Mouse (Mus musculus) MEL-GATA-1-ER (cell line): ENCODE results near the gene Il17c.
A peak's percentile ranks its signal among the peaks of the same experiment; 100 is the strongest.

Experiments
- DNase-seq: peaks from one replicate; pipeline ENCODE4 v3.0.0-alpha.2; 2012; ENCODE audit warnings: low read depth; ENCODE audit errors: extremely low read depth

Il17c gene

DNA sequence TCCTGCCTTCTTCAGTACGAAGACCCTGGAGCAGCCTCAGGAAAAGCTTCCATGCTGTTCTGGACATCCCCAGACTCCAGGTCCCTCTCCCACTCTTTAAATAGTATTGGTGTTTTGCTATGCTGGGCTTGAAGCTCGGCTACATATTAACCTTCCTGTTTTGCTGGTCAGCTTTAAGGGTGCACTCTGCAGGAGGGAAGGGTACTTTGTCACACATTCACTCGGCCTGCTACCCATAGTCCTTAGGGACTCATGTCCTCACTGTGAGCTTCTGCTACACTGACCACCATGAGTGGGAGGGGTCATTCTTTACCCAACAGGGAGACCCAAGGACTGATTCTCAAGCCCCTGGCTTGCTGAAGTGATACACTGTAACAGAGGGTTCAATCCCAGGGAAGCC lies 8.8 kb downstream of the Il17c start:
- DNase-seq, result no peak

DNA sequence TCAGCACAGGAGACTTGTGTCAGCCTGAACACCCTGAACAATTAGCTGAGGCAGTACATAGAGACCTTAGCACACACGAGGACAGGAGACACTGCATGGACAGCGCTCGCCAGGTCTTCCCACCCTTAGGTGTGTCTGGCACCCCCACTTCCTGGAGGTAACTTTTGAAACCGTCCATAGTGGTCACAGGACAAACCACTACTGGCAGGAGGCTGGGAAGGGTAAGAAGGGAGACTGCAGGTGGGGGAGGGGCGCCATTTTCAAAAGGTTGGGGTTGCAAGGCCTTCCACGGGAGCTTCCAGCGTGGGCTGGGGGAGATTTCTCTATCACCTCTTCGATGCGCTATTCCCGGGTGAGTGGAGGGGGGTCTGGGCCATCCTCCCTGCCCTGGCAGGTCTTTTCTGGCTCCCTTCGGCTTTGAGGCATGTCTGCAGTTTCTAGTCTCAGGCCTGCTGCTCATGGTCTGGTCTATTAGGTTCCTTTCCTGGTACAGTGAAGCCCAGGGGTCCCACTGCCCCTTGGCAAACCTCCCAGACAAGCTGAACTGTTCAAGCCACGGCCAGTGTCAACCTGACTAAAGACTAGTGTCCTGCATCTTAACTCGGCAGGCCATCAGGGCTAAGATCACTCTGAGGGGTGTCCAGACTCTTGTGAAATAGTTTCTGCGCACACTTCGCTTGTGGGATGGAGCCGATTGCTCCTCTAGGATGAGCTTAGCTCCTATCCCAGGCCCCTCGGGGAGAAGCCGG lies 10.0 kb downstream of the Il17c start:
- DNase-seq, result no peak

DNA sequence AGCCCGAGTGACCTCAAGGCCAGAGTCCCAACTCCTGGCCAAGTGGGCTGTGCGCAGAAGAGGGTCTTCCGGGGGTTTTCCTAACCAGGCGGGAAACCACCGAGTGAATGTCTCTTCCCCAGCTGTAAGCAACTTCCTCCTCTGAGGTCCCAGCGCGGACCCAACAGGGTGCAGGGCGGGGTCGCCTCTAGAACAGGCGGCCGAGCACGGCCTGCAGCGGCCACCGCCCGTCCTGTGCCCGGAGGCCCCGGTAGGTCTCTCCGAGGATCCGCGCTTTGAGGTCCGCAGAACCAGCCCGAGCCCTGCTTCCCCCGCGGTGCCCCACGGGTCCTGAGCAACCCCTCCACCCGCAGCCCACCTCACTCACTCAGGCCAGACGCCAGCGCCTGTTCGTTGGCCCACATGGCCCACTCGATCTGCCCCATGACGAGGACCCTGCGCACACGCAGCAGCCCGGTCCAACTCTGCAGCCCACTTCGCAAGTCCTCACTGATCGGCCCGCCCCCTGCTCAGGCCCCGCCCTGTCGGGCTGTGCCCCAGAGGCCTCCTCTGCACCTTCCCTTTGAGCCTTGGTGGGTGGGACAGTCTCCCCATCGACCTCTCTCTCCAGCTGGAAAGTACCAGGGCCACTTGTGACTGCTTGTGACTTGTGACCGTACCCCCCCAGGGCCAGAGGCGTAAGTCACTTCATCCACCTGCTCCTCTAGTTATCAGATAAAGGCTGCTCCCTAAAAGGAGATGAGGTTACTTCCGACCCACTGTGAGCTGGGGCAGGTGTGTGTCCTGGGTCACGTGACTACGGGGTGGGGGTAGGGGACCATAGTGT lies 10.8 kb downstream of the Il17c start, which contains the start of gene Cyba:
Cyba (minus strand) TSS at position 488 of the 826 bp plus-strand sequence.
- peak; percentile 50 for DNase-seq

DNA sequence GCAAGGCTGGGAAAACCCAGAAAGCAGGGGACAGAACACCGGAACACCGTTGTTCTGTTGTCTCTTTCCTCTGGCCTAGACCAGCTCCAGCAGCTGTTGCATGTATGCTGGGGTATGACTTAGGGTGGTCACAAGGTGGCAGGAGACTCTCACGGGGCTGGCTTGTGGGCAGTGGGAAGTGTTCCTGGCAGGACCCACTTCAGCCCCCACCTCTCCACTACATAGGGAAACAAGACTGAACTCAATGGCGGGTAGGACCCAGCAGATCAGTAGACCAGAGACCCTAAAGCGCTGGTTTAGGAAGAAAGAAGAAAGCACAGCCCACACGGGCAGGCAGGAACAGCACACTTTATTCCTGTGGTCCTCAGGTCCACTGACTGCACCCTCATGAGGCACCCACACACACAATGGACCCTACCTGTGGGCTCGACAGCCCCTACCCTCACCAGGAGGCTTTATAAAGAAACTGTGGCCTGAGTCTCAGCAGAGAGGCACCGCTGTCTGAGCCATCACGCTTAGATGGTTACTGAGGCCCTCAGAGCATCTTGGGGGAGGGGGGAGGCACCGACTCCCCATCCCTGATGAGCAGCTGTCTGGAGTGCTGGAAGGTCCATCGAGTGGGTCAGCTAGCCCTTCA lies 11.6 kb downstream of the Il17c start:
- no peak for DNase-seq

DNA sequence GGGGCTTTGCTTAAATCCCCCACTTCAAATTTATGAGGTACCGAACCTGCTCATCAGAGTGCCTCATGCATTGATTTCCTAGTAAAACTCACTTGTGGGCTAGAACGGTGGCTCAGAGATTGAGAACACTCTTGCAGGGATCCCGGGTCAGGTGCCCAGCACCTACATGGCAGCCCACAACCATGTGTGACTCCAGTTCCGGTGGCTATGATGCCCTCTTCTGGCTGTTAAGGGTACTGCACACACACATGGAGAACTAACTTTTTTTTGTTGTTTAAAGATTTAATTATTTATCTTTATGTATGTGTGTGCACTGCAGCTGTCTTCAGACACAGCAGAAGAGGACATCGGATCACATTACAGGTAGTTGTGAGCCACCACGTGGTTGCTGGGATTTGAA lies 13.6 kb downstream of the Il17c start:
- DNase-seq, result no peak

DNA sequence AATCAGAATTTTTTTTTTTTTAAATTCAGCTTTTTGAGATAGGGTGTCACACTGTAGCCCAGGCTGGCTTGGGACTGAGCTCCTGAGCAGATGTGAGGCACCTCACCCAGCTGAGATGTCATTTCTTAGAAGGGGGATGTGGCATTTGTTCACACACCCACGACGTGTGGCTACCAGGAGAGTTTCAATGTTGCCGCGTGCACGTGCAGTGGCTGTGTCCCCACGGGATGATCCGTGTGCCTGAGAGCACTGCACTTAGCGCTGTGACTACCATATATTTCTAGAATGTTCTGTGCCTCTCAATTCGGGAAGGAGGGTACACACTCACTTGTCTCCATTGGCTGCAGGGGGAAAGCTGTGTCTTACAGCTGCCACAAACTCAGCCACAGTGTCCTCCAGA lies 14.3 kb downstream of the Il17c start:
- DNase-seq, result no peak

DNA sequence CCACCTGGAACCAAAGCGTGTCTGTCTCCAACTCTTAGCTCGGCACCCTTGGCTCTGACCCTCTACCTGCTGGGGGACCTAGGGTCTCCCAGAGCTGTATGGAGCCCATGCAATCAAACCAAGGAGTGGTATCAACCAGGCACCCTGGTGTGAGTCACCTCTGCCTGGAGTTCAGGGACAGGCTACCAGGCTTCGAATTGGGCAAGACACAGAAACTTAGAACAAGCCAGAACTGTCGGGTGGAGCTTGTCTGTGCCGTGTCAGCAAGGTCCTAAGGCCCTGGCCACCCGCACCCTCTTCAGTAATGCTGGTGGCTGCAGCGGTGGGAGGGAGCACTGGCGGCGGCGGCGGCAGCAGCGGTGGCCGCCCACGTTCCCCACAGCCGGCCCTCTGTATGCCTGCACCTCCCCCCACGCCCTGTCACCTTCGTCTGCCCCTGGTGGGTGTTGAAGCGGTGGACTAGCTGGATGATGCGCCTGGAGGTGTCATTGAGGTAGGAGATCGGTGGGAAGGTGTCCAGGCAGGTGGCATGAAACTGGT lies 14.8 kb downstream of the Il17c start:
- DNase-seq, result no peak

DNA sequence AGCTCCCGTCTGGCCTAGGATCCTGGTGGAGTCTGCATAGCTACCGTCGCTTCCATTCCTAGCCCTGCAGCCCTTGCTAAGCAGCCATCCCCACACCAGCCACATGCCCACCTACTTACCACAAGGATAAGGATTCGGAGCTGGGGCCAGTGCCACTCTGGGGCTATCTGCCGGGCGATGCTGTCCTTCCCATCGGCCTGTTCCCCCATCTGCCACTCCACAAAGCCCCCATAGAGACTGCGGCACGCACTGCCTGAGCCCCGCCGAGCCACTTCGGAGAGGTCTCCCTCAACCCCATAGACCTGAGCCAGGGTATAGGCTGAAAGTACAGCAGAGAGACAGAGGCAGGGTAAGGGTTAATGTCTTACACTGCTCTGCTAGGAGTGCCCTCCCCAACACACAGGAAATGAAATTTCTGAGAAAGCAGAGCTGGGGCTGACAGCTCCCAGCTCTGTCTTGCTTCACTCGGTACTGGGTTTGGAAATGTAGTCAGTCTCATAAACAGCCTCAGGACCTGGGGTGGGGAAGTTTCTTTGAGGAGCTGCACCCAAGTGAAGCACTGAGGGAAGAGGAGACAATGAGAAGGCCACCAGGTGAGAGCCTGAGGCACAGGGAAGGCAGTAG lies 16.0 kb downstream of the Il17c start:
- no peak for DNase-seq

DNA sequence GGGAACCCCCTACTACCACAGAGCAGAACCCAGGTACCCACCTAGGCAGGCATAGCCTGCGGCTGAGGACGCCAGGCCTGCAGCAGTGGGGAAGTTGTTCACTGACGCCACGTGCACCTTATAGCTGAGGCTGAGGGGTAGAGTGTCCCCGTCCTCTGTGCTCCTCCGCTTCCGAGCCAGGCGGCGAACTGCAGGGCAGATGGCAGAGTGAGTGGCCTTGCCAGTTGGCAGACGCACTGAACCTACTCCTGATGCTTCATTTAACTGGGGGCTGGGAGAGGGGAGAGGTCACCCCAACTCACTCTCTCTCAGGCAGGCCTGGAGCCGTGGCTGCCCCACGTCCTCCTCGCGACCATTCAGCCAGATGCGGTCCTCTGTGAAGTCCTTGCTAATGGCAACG lies 17.5 kb downstream of the Il17c start:
- no peak for DNase-seq

DNA sequence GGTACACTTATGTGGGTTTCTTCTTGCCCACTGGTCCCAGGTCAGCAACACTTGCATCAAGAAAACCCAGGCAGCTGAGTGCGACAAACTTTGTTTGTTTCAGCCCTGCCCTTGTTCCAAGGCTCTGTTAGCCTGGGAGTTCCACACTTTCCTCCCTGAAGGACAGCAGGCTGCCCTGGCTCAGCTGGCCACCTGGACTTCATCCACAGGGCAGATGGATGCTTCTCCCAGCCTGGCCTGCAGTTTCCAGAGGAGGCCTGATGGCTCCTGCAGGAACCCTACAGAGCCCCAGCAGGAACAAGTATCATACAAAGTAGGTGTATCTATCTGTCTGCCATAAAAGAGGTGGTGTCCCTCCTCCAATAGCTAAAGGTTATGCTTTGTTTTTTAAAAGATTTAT lies 19.5 kb downstream of the Il17c start:
- DNase-seq, result no peak

DNA sequence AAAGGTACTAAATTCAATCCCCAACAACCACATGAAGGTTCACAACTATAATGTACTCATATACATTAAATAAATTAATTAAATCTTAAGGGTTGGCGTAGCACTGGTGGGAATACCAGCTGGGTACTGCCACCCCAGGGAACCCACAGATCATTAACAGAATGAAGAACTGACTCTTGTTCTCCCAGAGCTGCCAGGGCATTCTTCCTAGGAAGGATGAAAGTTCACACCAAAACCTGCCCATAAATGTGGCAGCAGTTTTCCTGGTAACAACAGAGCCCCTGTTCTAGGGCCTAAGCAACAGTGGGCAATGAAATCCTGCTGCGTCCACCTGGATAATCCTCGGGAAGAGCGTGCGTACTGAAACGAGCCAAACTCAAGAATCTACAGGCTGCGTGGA lies 20.5 kb downstream of the Il17c start:
- DNase-seq, result no peak

DNA sequence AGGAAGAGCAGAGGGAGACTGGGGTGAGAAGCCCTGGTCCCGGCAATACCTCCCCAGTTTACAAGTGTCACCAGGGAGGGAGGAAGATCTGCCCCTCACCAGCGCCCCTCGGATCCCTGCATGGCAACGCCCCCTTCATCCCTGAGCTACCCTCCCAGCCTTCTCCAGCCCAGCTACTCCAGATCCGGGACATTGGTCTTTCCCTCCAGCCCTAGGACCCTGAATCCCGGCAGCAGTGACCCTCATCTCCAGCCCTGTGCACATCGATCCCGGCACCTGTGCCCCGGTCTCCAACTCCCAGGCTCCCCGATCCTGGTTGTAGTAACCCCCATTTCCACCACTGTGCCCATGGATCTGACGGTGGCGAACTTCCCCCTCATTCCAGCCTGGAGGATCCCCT lies 21.0 kb downstream of the Il17c start:
- no peak for DNase-seq

DNA sequence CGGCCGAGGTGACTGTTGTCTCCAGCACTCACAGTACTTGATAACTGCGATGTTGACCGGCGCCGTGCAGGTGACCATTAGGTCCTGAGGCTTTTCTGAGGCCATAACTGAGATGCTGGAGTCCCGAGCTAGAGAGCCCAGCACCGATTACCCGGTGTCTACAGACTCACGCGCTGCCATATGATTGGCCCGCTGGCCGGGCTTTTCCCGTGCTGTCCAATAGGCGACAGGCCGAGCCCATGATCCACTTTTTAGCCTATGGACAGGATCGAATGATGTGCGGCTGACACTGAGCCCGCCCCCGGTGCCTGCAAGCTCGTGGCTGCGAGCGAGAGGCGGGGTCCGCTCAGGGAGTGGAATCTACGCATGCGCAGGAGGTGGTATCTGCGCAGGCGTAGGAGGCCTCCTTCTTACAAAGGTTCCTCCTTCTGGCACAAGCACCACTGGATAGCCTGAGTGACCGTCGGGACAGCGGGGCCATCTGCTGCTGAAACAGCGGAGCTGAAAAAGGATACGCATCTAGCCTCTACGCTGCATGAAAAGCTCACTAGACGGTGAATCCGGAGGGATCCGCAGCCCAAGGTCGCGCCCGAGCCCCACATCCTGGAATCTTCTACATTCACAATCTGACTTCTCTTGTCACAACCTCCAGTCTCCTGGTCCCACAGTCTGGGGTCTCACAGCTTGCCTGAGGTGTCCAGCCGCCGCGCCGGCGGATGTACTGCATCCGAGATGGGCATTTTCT lies 21.6 kb downstream of the Il17c start, which contains the start of gene Mvd:
Mvd (minus strand) TSS at position 161 of the 745 bp plus-strand sequence.
- DNase-seq, result peak; percentile 99

DNA sequence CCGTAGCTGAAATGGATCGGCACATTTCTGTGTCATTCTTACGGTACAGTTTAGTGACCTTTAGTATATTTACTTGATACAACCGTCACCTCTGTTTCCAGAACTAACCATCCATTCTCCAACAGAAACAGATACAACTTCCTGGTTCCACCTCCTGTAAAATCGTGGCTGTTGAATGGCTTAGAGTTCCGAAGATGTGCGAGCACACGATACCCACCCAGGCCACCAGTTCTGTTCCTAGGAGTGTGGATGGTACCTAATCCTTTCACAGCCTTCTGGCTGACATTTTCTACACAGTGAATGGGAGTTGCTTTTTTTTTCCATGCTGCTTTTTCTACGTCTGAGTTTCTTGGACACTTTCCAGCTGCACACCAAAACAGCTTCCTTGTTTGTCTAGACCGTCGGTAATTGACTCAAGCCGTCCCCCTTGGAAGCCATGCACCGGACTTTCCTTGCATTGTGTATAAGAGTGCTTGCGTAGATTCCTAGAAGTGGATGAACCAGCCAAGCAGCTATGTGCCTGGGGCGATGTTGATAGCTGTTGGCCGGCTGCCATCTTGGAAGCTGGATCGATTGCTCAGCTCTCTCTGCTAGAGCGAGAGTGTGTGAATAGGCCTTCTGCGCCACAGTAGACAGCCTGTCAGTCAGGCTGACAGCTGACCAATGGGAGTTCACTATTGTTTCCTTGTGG lies 22.4 kb downstream of the Il17c start:
- peak; percentile 79 for DNase-seq

DNA sequence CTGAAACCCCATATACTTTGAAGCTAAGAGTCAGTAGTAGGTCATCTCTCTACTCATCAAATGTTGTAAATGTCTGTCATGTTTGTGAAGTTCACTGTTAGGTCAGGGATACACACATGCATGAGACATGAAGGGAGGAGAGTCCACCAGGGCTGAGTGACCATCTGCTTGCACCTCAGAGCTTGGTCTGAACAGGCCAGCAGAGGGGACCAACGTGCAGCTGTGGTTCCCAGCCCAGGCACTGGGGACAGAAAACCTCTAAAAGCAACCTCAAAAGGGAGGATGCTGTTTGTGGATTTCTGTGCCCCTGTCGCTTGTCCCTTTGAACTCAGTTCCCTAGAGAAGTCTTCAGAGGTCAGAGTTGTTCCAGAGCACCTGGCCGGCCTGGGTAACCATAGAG lies 23.4 kb downstream of the Il17c start:
- DNase-seq, result no peak

DNA sequence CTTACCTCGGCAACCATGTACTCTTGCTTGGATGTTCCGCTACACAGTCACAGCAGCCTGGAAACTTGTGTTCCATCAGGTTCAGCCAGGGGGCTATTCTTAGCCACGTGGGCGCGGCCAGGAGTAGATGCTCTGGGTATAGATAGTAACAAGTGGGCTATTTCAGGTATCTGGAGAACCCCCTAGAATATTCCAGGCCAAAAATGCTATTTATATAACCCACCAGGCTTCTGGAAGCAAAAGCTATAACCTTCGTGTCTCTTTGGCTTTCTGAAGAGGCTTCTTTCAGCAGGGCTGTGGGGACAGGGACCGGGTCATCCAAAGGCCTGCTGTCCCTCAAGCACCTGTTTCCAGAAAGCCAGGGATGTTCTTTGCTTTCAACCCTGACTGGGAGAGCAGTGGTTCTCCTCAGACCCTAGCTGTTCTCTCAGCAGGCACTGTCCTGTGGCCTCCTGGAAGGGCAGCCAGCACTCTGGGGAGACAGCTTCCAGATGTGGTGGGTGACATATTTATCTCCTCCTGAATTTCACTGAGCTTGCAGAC lies 29.4 kb downstream of the Il17c start:
- no peak for DNase-seq

DNA sequence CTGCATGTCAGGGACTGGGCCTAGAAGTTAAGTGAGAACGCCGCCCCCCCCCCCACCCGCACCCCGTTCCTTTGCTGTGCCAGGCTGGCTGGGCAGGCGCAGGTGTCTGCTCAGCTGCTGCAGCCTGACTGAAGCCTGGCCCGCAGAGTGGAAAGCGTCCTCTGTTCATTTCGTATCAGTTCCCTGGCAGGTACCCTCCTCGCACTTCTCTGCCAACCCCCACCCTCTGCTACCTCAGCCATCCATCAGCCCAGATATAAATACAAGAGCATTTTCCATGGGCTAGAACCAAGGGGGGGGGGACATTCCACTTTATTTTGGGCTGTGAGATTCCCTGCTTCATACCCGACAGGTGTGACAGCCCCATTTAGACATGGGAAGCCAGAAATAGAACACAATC lies 30.3 kb downstream of the Il17c start:
- DNase-seq, result no peak

DNA sequence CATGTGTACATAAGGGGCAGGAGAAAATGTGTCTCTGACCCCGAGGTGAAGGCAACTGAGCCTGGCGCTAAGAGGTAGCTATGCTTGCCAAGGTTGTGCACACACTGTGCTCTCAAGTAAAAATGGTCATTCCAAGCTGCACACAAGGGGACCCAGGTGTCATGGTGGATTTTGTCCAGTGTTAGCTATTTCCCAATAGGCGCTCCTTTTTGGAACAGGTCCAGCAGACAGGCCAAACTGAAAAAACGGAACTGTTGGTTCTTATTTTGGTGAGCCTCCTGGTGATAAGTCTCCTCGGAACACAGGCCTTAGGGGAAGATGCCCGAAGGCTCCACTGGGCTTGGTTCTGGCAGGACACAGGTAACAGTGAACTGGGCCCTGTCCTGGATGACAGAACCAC lies 32.6 kb downstream of the Il17c start:
- DNase-seq, result no peak

DNA sequence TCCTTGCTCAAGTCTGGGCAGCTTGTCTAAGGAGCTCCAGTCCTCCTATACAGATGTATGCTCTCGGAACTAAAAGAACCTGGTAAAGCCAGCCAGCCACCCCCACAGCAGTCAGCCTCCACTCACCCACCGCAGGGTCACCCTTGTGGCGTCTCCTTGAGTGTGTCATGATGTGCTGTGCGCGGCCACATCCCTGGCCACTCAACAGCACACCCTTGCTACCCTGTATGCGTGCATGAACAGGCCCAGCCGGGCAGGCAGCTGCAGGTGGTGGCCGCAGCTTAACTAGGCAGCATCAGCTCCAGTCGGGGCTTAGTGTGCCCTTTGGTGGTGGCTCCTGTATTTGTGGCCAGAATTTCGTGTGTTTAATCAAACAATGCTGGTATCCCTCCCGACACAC lies 35.4 kb downstream of the Il17c start:
- no peak for DNase-seq
